Mouse (Mus musculus) small intestine, adult 2 months (tissue): ENCODE data around the gene Acvr1b. TPM values are rescaled to one million over a fixed set of nuclear protein-coding genes. Genes with fewer than 3 reads are reported as not detected.
A peak's percentile ranks its signal among the peaks of the same experiment; 100 is the strongest.

ENCODE experiments used
- H3K27ac ChIP-seq: fragments of 200-500 bp; 2 replicates; pipeline ENCODE4 v1.5.1; 2012; ENCODE audit warnings: low read depth, low read length, control low read depth, inconsistent platforms; ENCODE audit not compliant: insufficient read depth
- H3K27me3 ChIP-seq: fragments of 200-500 bp; 2 replicates; pipeline ENCODE4 v1.6.1; 2012; ENCODE audit warnings: mild to moderate bottlenecking, moderate library complexity, low read length, inconsistent platforms; ENCODE audit not compliant: control insufficient read depth, insufficient read depth
- H3K36me3 ChIP-seq: fragments of 200-500 bp; 2 replicates; pipeline ENCODE4 v1.6.1; 2012; ENCODE audit warnings: mild to moderate bottlenecking, low read length, control low read depth, inconsistent platforms; ENCODE audit not compliant: control insufficient read depth, insufficient read depth
- H3K4me1 ChIP-seq: fragments of 200-500 bp; 2 replicates; pipeline ENCODE4 v1.6.1; 2012; ENCODE audit warnings: low read length, inconsistent platforms, mixed read lengths; ENCODE audit not compliant: control insufficient read depth, insufficient read depth, insufficient read length
- H3K4me3 ChIP-seq: fragments of 200-500 bp; 2 replicates; pipeline ENCODE4 v1.5.1; 2012; ENCODE audit warnings: low read depth, mild to moderate bottlenecking, control low read depth, inconsistent platforms, low read length, moderate library complexity
- CTCF ChIP-seq: fragments of 200-500 bp; IDR thresholded peaks from 2 replicates; pipeline ENCODE4 v1.5.1; 2012; ENCODE audit warnings: low read depth, mild to moderate bottlenecking, control low read depth, inconsistent platforms, low read length, moderate library complexity, mixed read lengths; ENCODE audit not compliant: insufficient replicate concordance, insufficient read length; ENCODE audit errors: extremely low read depth
- POLR2A ChIP-seq: fragments of 200-500 bp; IDR thresholded peaks from 2 replicates; pipeline ENCODE4 v1.6.1; 2012; ENCODE audit warnings: low read depth, mild to moderate bottlenecking, control low read depth, inconsistent platforms, low read length, moderate library complexity
- WGBS: fragments of 180-500 bp; shearing (Covaris S2); methylation state at CpG from one replicate; pipeline ENCODE4 v1.1.7; 2018; 5-methylcytosine and 5-hydroxymethylcytosine counted together
- polyA plus RNA-seq: library from polyadenylated mRNA; depleted of rRNA; stranded (reverse); fragments of >200 nt; gene quantifications from 2 replicates; pipeline ENCODE4 v1.2.3, GENCODE M21; 2012

Acvr1b gene
- polyA plus RNA-seq, 1 experiment, result 46.0 TPM

- H3K36me3 ChIP-seq, result peaks cover 3% of the 10 kb centered on the region; the same call in 1 of the 2 replicates
- H3K27ac ChIP-seq, result peak overlapping the region; percentile 27
- peaks cover 36% of the 10 kb centered on the region for H3K4me1 ChIP-seq
- no peak overlapping the region for H3K4me3 ChIP-seq
- TF ChIP-seq CTCF (no peak), POLR2A (no peak)
- WGBS, result 25% methylated on average over 6 of the region's 6 CpGs
- H3K27me3 ChIP-seq, result no peaks in the 10 kb centered on the region
Measured at GRCm38 (mm10) chr15:101140587-101140986, 33.3 kb upstream of the Acvr1b start.

GRCm38 (mm10) chr15:101141061-101141541 is 32.8 kb upstream of the Acvr1b start:
- TF ChIP-seq CTCF, result no peak
- Histone ChIP-seq H3K4me1 (peaks cover 38% of the 10 kb centered on the region), H3K27me3 (no peaks in the 10 kb centered on the region), H3K36me3 (peaks cover 3% of the 10 kb centered on the region; the same call in 1 of the 2 replicates), H3K27ac (peak overlapping the region; percentile 22; the same call in 1 of the 2 replicates), H3K4me3 (peak overlapping the region; percentile 23)
- 3% methylated on average over 10 of the region's 14 CpGs for WGBS

GRCm38 (mm10) chr15:101142672-101143071 is 31.2 kb upstream of the Acvr1b start:
- Histone ChIP-seq H3K27me3 (no peaks in the 10 kb centered on the region), H3K36me3 (no peaks in the 10 kb centered on the region; the same call in 1 of the 2 replicates), H3K4me1 (peaks cover 45% of the 10 kb centered on the region), H3K27ac (no peak overlapping the region), H3K4me3 (no peak overlapping the region)
- WGBS, result 81% methylated on average over 8 of the region's 8 CpGs
- TF ChIP-seq CTCF, result no peak
- TF ChIP-seq POLR2A, result no peak

GRCm38 (mm10) chr15:101143494-101143893 is 30.4 kb upstream of the Acvr1b start:
- H3K27me3 ChIP-seq, result no peaks in the 10 kb centered on the region
- no peak for TF ChIP-seq POLR2A
- TF ChIP-seq CTCF, result no peak
- H3K4me3 ChIP-seq, result peak overlapping the region; percentile 48
- WGBS, result 38% methylated on average over 8 of the region's 8 CpGs
- H3K36me3 ChIP-seq, result no peaks in the 10 kb centered on the region; the same call in 1 of the 2 replicates
- H3K27ac ChIP-seq, result peak overlapping the region; percentile 96
- peaks cover 49% of the 10 kb centered on the region for H3K4me1 ChIP-seq

GRCm38 (mm10) chr15:101144176-101144575 is 29.7 kb upstream of the Acvr1b start:
- H3K4me1 ChIP-seq, result peaks cover 48% of the 10 kb centered on the region
- no peaks in the 10 kb centered on the region for H3K36me3 ChIP-seq
- H3K27ac ChIP-seq, result peak overlapping the region; percentile 96
- H3K4me3 ChIP-seq, result peak overlapping the region; percentile 48
- no peaks in the 10 kb centered on the region for H3K27me3 ChIP-seq
- no peak for TF ChIP-seq CTCF
- no peak for TF ChIP-seq POLR2A
- 67% methylated on average over 5 of the region's 5 CpGs for WGBS

- WGBS, result 11% methylated on average over 8 of the region's 8 CpGs
- Histone ChIP-seq H3K27me3 (no peaks in the 10 kb centered on the region), H3K27ac (peak overlapping the region; percentile 96), H3K4me1 (peaks cover 42% of the 10 kb centered on the region), H3K36me3 (no peaks in the 10 kb centered on the region), H3K4me3 (peak overlapping the region; percentile 48)
- TF ChIP-seq CTCF (no peak), POLR2A (no peak)
Measured at GRCm38 (mm10) chr15:101144779-101145178, 29.1 kb upstream of the Acvr1b start.

GRCm38 (mm10) chr15:101145424-101146099 is 28.3 kb upstream of the Acvr1b start:
- TF ChIP-seq POLR2A, result peak; percentile 56
- TF ChIP-seq CTCF, result peak; percentile 92
- peak overlapping the region; percentile 48 for H3K4me3 ChIP-seq
- H3K27me3 ChIP-seq, result no peaks in the 10 kb centered on the region
- no peaks in the 10 kb centered on the region for H3K36me3 ChIP-seq
- peak overlapping the region; percentile 96 for H3K27ac ChIP-seq
- H3K4me1 ChIP-seq, result peaks cover 35% of the 10 kb centered on the region
- 1% methylated on average over 19 of the region's 19 CpGs for WGBS
